Mouse (Mus musculus) limb, embryonic 10.5 days (tissue): ENCODE measurements around the gene Olfr96. TPM values are rescaled to one million over a fixed set of nuclear protein-coding genes. Genes with fewer than 3 reads are reported as not detected.

Experiments
- DNase-seq: peaks from one replicate; pipeline ENCODE4 v3.0.0-alpha.2; 2017; ENCODE audit warnings: low spot score
- H3K27ac ChIP-seq: fragments of 300-500 bp; sonication (generic); 2 replicates; pipeline ENCODE4 v1.5.1; 2016; ENCODE audit warnings: mild to moderate bottlenecking
- H3K27me3 ChIP-seq: fragments of 300-500 bp; sonication (generic); 2 replicates; pipeline ENCODE4 v1.6.1; 2016; ENCODE audit warnings: low read depth, mild to moderate bottlenecking; ENCODE audit not compliant: poor library complexity, severe bottlenecking
- H3K36me3 ChIP-seq: fragments of 300-500 bp; sonication (generic); 2 replicates; pipeline ENCODE4 v1.6.1; 2016; ENCODE audit warnings: mild to moderate bottlenecking, moderate library complexity
- H3K4me1 ChIP-seq: fragments of 300-500 bp; sonication (generic); 2 replicates; pipeline ENCODE4 v1.6.1; 2016
- H3K4me3 ChIP-seq: fragments of 300-500 bp; sonication (generic); 2 replicates; pipeline ENCODE4 v1.5.1; 2016; ENCODE audit warnings: mild to moderate bottlenecking, moderate library complexity
- H3K9me3 ChIP-seq: fragments of 300-500 bp; sonication (generic); replicated peaks from 2 replicates; pipeline ENCODE4 v1.6.1; 2016; ENCODE audit warnings: mild to moderate bottlenecking
- WGBS: fragments of 180-500 bp; shearing (Covaris S2); methylation state at CpG from one replicate; pipeline ENCODE4 v1.1.7; 2016; 5-methylcytosine and 5-hydroxymethylcytosine counted together
- polyA plus RNA-seq: library from polyadenylated mRNA; unstranded; fragments of >200 nt; fragmentation: Nextera tagmentation; extraction: Ambion mirVana; gene quantifications from 2 replicates; pipeline ENCODE4 v1.2.1, GENCODE M21; 2016

Gene Olfr96
- polyA plus RNA-seq, result not detected in 2 replicates

DNA sequence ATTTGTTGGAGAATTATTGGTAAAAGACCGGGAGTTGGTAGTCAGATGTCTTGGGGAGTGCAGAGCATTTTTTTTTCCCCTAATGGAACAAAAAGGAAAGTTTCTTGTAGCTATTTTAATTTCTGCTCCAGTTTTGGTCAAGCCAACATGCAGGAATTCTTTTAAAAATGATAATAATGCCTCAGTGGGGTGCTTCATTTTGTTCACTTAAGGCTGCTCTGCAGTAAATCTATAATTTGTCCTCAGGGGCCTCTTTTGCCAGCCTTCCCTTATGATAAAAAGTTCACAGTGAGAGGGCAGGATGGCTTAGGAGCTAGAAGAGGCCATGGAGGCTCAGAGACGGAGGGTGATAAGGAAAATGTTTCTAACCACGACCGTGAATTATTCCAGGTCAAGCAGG lies at the start of gene Olfr96:
TSS of gene Olfr96 (plus strand) at position 301 of the 400 bp plus-strand sequence.
- Histone ChIP-seq H3K9me3 (no peaks in the 10 kb centered on the region), H3K27ac (no peak within 1 kb of the TSS)
- WGBS, result 73% methylated on average over 4 of the region's 4 CpGs

DNA sequence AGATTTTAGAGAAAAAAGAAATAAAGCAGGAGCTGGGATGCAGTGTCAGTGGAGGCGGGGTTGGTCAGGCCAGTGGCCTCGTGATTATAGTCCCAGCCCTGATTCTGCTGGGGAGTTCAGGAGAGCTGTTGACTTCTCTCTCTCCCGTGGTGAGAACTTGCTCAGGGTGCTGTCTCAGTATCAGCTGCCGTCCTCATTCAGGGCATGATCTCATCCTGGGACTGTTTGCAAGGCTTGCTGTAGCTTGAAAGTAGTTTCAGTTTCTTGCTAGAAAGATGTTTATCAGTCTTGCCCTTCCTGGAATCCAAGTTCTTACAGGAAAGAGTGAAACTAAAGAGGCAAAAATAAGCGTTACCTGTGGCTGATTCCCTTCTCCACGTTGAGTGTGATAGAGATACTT lies 34.5 kb upstream of the Olfr96 start:
- 49% methylated on average over 6 of the region's 6 CpGs for WGBS

More for the DNA sequence above, at the start of gene Olfr96:
- Histone ChIP-seq H3K4me3 (no peak within 1 kb of the TSS), H3K4me1 (no peaks in the 10 kb centered on the region), H3K27me3 (no peaks in the 10 kb centered on the region), H3K36me3 (no peaks in the 10 kb centered on the region)
- no peak for DNase-seq

DNA sequence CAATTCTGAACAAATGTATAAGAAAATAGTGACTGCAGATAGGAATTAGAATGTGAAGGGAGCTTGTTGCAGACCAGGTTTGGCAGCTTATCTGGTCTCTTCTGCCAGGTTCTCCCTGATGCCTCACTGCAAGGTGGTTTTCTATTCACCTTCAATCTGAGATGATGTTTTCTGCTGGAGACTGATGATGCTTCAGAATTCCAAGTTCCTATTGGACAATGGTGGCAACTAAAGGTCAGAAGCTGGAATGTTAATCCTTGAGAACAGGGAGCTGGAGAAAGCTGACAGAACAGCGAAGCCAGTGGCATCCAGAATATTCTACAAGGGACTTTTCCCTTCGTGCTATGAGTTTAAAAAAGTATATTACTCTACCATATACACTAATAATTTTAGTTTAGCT lies 29.2 kb upstream of the Olfr96 start:
- no peaks in the 10 kb centered on the region for H3K36me3 ChIP-seq
- 42% methylated on average over 2 of the region's 2 CpGs for WGBS
- H3K4me3 ChIP-seq, result no peak overlapping the region
- peaks cover 12% of the 10 kb centered on the region for H3K27me3 ChIP-seq
- H3K4me1 ChIP-seq, result no peaks in the 10 kb centered on the region
- no peak for DNase-seq
- no peaks in the 10 kb centered on the region for H3K9me3 ChIP-seq
- H3K27ac ChIP-seq, result no peak overlapping the region

More for the DNA sequence above, 34.5 kb upstream of the Olfr96 start:
- H3K36me3 ChIP-seq, result no peaks in the 10 kb centered on the region
- no peaks in the 10 kb centered on the region for H3K27me3 ChIP-seq
- DNase-seq, result no peak
- H3K27ac ChIP-seq, result no peak overlapping the region
- no peaks in the 10 kb centered on the region for H3K9me3 ChIP-seq
- no peak overlapping the region for H3K4me3 ChIP-seq
- no peaks in the 10 kb centered on the region for H3K4me1 ChIP-seq

DNA sequence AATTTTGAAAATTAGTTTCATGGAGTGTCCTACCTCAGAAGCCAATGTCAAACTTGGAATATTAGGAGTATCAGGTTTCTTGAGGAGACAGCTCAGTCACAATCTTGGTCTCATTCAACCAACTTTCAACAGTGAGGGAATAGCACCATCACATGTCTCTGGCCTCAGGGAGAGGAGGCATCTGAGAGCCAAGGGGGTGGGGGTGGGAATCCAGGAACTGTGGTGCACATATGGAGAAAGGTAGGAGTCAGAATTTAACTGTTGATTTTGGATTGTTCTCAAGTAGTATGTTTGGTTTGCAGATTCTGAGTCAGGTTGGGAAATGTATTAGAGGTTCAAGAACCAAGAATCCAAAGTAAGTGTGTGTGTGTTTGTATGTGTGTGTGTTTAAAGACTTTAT lies 26.9 kb upstream of the Olfr96 start:
- Histone ChIP-seq H3K4me1 (0 out of 2 replicates have a peak, but pooled peaks cover 9% of the 10 kb centered on the region), H3K36me3 (no peaks in the 10 kb centered on the region), H3K9me3 (no peaks in the 10 kb centered on the region), H3K27me3 (peaks cover 35% of the 10 kb centered on the region), H3K4me3 (no peak overlapping the region), H3K27ac (no peak overlapping the region)
- no peak for DNase-seq

DNA sequence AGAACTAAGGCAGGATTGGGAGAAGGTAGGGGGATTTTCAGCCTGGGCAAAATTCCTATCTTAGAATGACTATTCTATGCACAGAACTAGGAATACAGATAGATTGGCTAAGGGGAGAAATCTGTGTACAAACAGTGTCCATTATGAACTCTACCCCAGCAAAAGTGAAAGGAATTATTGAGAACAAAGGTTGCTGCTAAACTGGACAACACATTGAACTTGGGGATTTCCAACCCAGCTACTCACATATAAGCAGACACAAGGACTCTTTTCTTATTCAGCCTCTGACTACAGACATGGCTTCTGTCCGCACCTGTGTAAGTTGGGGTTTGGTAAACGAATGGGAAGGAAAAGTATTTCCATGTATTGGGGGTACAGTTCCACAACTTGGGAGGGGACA lies 26.3 kb upstream of the Olfr96 start, which contains the start of gene Ubd:
TSS of gene Ubd (plus strand) at position 237 of the 400 bp plus-strand sequence.
- H3K4me1 ChIP-seq, result 0 out of 2 replicates have a peak, but pooled peaks cover 9% of the 10 kb centered on the region
- 94% methylated on average over 2 of the region's 2 CpGs for WGBS
- peaks cover 42% of the 10 kb centered on the region for H3K27me3 ChIP-seq
- H3K9me3 ChIP-seq, result no peaks in the 10 kb centered on the region
- H3K4me3 ChIP-seq, result no peak within 1 kb of the TSS
- no peak for DNase-seq
- no peaks in the 10 kb centered on the region for H3K36me3 ChIP-seq
- no peak within 1 kb of the TSS for H3K27ac ChIP-seq

DNA sequence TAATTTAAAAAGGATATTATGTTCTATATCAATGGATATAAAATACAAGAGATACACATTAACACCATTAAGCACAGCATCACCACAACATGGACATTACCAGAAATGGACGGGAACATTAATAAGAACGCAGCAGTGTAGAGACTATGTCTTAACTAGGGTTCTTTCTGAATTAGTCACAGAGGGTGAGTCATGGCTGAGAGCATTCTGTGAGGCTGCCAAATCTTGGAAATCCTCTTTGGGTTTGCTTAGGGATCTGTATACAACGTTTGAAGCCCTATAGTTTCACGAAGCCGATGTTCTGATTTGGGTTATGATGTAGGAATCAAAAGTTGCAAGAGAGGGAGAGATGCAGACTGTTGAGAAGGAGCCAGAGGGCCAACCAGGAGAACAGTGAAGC lies 25.2 kb upstream of the Olfr96 start:
- no peak for DNase-seq
- WGBS, result 97% methylated on average over 5 of the region's 5 CpGs
- Histone ChIP-seq H3K36me3 (no peaks in the 10 kb centered on the region), H3K9me3 (no peaks in the 10 kb centered on the region), H3K4me1 (0 out of 2 replicates have a peak, but pooled peaks cover 9% of the 10 kb centered on the region), H3K4me3 (no peak overlapping the region), H3K27ac (no peak overlapping the region), H3K27me3 (peaks cover 52% of the 10 kb centered on the region)

DNA sequence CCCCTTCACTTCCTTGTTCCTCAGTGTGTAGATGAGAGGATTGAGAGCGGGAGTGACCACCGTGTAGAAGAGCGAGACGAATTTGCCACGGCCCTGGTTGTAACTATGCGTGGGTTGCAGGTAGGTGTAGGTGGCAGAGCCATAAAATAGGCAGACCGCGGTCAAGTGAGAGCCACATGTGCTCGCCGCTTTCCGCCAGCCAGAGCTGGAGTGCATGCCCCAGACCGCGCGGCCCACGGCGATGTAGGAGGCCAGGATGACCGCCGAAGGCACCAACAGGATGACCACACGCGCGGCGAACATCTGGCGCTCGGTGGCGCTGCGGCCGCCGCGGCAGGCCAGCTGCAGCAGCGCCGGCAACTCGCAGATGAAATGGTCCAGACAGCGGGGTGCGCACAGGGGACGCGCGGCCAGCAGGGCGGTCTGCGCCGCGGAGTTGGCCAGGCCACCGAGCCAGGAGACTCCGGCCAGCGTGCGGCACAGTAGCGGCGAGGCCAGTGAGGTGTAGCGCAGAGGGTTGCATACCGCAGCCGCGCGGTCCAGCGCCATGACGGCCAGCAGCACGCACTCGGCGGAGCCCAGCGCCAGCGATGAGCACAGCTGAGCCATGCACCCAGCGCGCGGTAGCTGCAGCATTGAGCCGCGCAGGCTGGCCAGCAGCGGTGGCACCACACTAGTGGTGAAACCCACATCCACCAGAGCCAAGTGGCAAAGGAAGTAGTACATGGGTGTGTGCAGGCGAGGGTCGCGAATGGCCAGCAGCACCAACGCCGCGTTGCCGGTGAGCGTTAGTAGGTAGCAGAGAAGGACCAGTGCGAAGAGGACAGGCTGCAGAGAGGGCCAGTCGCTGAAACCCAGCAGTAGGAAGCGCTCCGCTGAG lies 22.9 kb upstream of the Olfr96 start:
- H3K4me1 ChIP-seq, result 0 out of 2 replicates have a peak, but pooled peaks cover 9% of the 10 kb centered on the region
- H3K9me3 ChIP-seq, result no peaks in the 10 kb centered on the region
- H3K36me3 ChIP-seq, result no peaks in the 10 kb centered on the region
- under 1% methylated on average over 77 of the region's 77 CpGs for WGBS
- peaks cover 52% of the 10 kb centered on the region for H3K27me3 ChIP-seq
- DNase-seq, result peak; percentile 80
- peak overlapping the region; percentile 62 for H3K4me3 ChIP-seq
- peak overlapping the region; percentile 82 for H3K27ac ChIP-seq

DNA sequence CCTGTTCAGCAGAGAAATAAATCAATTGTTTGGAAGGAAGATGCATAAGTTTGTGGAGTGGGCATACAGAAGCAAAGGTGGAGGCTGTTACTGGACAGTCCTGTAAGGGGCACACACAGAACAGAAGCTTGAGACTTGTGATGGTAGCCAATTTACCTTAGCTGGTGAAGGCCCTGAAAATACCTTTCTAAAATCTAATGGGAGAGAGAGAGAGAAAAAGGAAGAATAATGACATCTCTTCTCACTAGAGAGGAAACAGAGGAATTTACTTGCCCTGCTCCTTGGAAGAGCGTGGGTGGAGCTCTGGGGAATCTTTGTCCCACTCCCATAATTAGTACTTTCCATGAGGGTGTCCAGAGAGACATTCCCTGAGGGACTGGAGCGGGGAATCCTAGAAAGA lies 19.1 kb upstream of the Olfr96 start, which contains the start of gene Olfr94:
TSS of gene Olfr94 (minus strand) at position 101 of the 400 bp plus-strand sequence.
- WGBS, result 82% methylated on average over 2 of the region's 2 CpGs
- Histone ChIP-seq H3K36me3 (no peaks in the 10 kb centered on the region), H3K27ac (no peak within 1 kb of the TSS), H3K9me3 (no peaks in the 10 kb centered on the region), H3K27me3 (peaks cover 39% of the 10 kb centered on the region), H3K4me3 (no peak within 1 kb of the TSS), H3K4me1 (0 out of 2 replicates have a peak, but pooled peaks cover 9% of the 10 kb centered on the region)
- no peak for DNase-seq

DNA sequence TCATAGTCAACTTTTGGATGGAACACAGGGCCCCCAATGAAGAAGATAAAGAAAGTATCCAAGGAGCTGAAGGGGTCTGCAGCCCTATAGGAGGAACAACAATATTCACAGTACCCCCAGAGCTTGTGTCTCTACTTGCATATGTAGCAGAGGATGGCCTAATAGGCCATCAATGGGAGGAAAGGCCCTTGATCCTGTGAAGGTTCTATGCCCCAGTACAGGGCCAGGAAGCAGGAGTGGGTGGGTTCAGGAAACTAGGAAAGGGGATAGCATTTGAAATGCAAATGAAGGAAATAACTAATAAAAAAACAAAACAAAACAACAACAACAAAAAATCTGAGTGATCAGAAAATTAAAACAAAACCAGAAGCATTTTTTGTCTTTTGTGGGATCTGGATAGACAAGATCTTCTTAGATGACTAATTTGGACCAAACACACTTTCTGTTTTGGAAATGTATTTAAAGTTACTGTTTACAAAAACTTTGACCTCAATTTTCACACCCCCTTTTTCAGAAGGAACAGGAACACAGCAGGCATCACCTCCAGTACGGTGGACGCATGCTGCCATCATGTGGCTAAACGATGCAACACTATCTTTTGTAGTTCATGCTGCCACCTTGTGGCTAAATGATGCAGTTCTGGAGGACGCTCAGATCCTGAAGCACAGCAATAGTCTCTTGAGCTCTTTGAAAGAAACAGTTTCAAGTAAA lies 16.6 kb upstream of the Olfr96 start:
- DNase-seq, result peak; percentile 81
- no peaks in the 10 kb centered on the region for H3K4me1 ChIP-seq
- no peaks in the 10 kb centered on the region for H3K9me3 ChIP-seq
- H3K36me3 ChIP-seq, result no peaks in the 10 kb centered on the region
- peaks cover 14% of the 10 kb centered on the region for H3K27me3 ChIP-seq
- H3K4me3 ChIP-seq, result no peak overlapping the region
- no peak overlapping the region for H3K27ac ChIP-seq
- WGBS, result under 1% methylated on average over 4 of the region's 4 CpGs

DNA sequence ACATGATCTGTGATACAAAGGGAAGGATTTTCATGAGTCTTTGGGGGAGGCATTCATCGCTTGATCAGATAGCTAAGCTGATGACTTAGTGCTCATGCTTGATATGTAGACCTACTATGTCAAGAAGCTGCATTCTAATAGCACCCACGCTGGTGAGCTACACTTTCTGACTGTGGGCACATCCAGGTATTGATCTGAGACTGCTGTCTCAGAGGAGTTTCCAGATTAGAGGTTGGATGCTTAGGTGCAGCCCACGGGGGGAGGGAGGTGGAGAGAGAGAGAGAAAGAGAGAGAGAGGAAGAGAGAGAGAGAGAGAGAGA lies 16.1 kb upstream of the Olfr96 start:
- Histone ChIP-seq H3K27ac (no peak overlapping the region), H3K27me3 (peaks cover 9% of the 10 kb centered on the region; the same call in 1 of the 2 replicates), H3K4me3 (no peak overlapping the region), H3K4me1 (no peaks in the 10 kb centered on the region), H3K36me3 (no peaks in the 10 kb centered on the region), H3K9me3 (no peaks in the 10 kb centered on the region)
- DNase-seq, result no peak
- 29% methylated on average over 3 of the region's 3 CpGs for WGBS

DNA sequence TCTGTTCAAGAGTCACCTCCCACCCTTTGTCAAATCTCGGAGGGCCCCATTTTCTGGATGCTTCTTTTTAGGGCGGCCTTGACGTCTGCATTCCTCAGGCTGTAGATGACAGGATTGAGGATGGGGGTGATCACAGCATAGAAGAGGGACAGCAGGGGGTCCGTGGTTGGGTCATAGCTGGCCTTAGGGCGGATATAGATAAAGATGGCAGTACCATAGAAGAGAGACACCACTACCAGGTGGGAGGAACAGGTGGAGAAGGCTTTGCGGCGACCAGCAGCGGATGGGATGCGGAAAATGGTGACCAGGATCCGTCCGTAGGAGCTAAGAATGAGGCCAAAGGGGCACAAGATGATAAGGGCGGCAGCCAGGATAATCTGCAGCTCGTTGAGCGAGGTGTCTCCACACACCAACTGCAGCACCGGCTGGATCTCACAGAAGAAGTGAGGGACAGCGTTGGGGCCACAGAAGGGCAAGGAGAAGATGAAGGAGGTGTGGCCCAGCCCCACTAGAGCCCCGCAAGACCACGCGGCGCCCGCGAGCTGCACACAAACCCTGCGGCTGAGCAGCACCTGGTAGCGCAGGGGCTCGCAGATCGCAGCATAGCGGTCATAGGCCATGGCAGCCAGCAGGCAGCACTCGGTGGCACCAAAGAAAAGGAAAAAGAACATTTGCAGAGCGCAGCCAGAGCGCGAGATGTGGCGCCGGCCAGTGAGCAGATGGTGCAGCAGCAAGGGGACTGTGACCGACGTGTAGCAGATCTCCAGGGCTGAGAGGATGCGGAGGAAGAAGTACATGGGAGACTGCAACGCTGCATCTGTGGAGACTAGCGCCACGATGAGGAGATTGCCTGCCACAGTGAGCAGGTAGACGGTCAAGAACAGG lies 8.8 kb upstream of the Olfr96 start:
- Histone ChIP-seq H3K36me3 (no peaks in the 10 kb centered on the region), H3K4me1 (peaks cover 6% of the 10 kb centered on the region), H3K27ac (no peak overlapping the region), H3K4me3 (peak overlapping the region; percentile 42), H3K27me3 (peaks cover 35% of the 10 kb centered on the region), H3K9me3 (no peaks in the 10 kb centered on the region)
- peak; percentile 35 for DNase-seq
- 19% methylated on average over 40 of the region's 40 CpGs for WGBS

DNA sequence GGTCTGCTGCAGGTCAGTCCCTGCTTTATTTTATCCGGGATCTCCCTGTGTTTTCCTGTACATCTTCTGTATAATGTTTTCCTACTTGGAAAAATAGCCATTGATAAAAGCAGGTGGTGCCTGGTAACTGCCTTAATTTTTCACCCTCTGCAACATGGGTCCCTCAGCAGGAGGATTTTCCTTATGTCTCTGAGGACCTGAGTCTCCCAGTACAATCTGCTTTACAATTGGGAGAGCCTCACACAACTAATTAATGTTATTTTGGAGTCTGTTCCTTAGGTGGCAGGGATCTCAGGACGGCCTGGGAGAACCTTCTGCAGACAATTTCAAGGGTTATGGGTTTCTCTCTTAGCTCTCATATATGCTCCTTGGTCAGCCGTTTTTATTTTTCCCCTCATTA lies 6.9 kb upstream of the Olfr96 start, which contains the start of gene Olfr95:
TSS of gene Olfr95 (minus strand) at position 101 of the 400 bp plus-strand sequence.
- Histone ChIP-seq H3K9me3 (no peaks in the 10 kb centered on the region), H3K27ac (no peak within 1 kb of the TSS), H3K36me3 (no peaks in the 10 kb centered on the region), H3K4me1 (peaks cover 6% of the 10 kb centered on the region), H3K27me3 (peaks cover 35% of the 10 kb centered on the region), H3K4me3 (no peak within 1 kb of the TSS)
- DNase-seq, result no peak
- whole genome bisulfite sequencing, result 79% methylated on average over 3 of the region's 3 CpGs
